In genomic region chr17:3509841-3510240, GRCm38 (mm10) we compare ENCODE assay signal across 8 mouse cellular contexts. TPM values are rescaled to one million over a fixed set of nuclear protein-coding genes. Genes with fewer than 3 reads are reported as not detected.
A peak's percentile ranks its signal among the peaks of the same experiment; 100 is the strongest.
DNase-seq lines count a peak whose midpoint lies in the region; ATAC-seq and TF ChIP-seq lines count a peak whose summit lies in the region.

No protein-coding gene starts in this region.

- TF ChIP-seq CTCF in G1E (IDR thresholded peaks at IDR 0.05; ENCODE audit: low read depth, low read length): peak; percentile 37; the same call in 1 of the 2 replicates
- peak; percentile 86 for TF ChIP-seq CTCF in bone marrow, adult 2 months (IDR thresholded peaks at IDR 0.05; ENCODE audit: control insufficient read depth, insufficient read depth, low read length)
- peak; percentile 98 for TF ChIP-seq CTCF in layer of hippocampus, adult 2 months (conservative IDR thresholded peaks at IDR 0.05)
- peak; percentile 85 for TF ChIP-seq CTCF in lung, postnatal 0 days (IDR thresholded peaks at IDR 0.05)

- H3K9me3 ChIP-seq in G1E (replicated peaks): no peaks in the 10 kb centered on the region
- no peaks in the 10 kb centered on the region for H3K9me3 ChIP-seq in embryonic facial prominence, embryonic 14.5 days (ENCODE audit: control insufficient read depth, low read length)
- no peaks in the 10 kb centered on the region for H3K9me3 ChIP-seq in lung, postnatal 0 days (ENCODE audit: low read length)

- TF ChIP-seq EP300 in lung, postnatal 0 days (IDR thresholded peaks at IDR 0.05): no peak

- H3K36me3 ChIP-seq in G1E (replicated peaks): no peaks in the 10 kb centered on the region
- peaks cover 57% of the 10 kb centered on the region for H3K36me3 ChIP-seq in embryonic facial prominence, embryonic 14.5 days (ENCODE audit: control insufficient read depth, insufficient read depth, low read length)
- H3K36me3 ChIP-seq in lung, postnatal 0 days (ENCODE audit: insufficient read depth, low read length): no peaks in the 10 kb centered on the region

- no peaks in the 10 kb centered on the region for H3K4me1 ChIP-seq in G1E (ENCODE audit: insufficient read depth, low read depth, low read length)
- H3K4me1 ChIP-seq in bone marrow, adult 2 months (ENCODE audit: control insufficient read depth, insufficient read depth, low read length): 0 out of 2 replicates have a peak, but pooled peaks cover 1% of the 10 kb centered on the region
- no peaks in the 10 kb centered on the region for H3K4me1 ChIP-seq in embryonic facial prominence, embryonic 14.5 days (ENCODE audit: control insufficient read depth, insufficient read depth, low read length)
- H3K4me1 ChIP-seq in lung, postnatal 0 days (ENCODE audit: insufficient read depth, low read depth, low read length): no peaks in the 10 kb centered on the region

- H3K27ac ChIP-seq in bone marrow, adult 2 months (ENCODE audit: control insufficient read depth, insufficient read depth, low read depth, low read length, poor library complexity): no peak overlapping the region
- H3K27ac ChIP-seq in embryonic facial prominence, embryonic 14.5 days (replicated peaks; ENCODE audit: low read depth, low read length): no peak overlapping the region
- no peak overlapping the region for H3K27ac ChIP-seq in layer of hippocampus, adult 2 months
- no peak overlapping the region for H3K27ac ChIP-seq in lung, postnatal 0 days (ENCODE audit: low read length)

- WGBS in bone marrow, adult 2 months: 27% methylated on average over 1 of the region's 1 CpGs
- 21% methylated on average over 1 of the region's 1 CpGs for WGBS in embryonic facial prominence, embryonic 14.5 days
- WGBS in lung, postnatal 0 days: 10% methylated on average over 1 of the region's 1 CpGs

- ATAC-seq in G1E (ENCODE audit: extremely low read depth, insufficient number of reproducible peaks, low FRiP score, poor library complexity, severe bottlenecking): peak; percentile 49; the same call in 1 of the 2 replicates
- no peak; the same call in 1 of the 2 replicates for ATAC-seq in embryonic facial prominence, embryonic 14.5 days (ENCODE audit: low read depth)
- peak; percentile 61; the same call in 1 of the 2 replicates for ATAC-seq in lung, postnatal 0 days

- H3K9ac ChIP-seq in embryonic facial prominence, embryonic 14.5 days (ENCODE audit: low read depth, low read length): no peak overlapping the region
- no peak overlapping the region for H3K9ac ChIP-seq in lung, postnatal 0 days (replicated peaks; ENCODE audit: low read depth)

- no peak overlapping the region for H3K4me2 ChIP-seq in embryonic facial prominence, embryonic 14.5 days (ENCODE audit: low read depth, low read length)
- H3K4me2 ChIP-seq in lung, postnatal 0 days (replicated peaks; ENCODE audit: low read depth, low read length): no peak overlapping the region

- no peak for TF ChIP-seq POLR2A in bone marrow, adult 2 months (IDR thresholded peaks at IDR 0.05; ENCODE audit: borderline replicate concordance, control insufficient read depth, low read depth, low read length)

- H3K27me3 ChIP-seq in G1E (ENCODE audit: insufficient read depth, low read length): 0 out of 2 replicates have a peak, but pooled peaks cover under 1% of the 10 kb centered on the region
- no peaks in the 10 kb centered on the region for H3K27me3 ChIP-seq in embryonic facial prominence, embryonic 14.5 days (replicated peaks; ENCODE audit: control insufficient read depth, insufficient read depth, low read length)
- H3K27me3 ChIP-seq in lung, postnatal 0 days (replicated peaks; ENCODE audit: insufficient read depth, low read length): no peaks in the 10 kb centered on the region

- no peak overlapping the region for H3K4me3 ChIP-seq in G1E (ENCODE audit: low read depth, low read length)
- H3K4me3 ChIP-seq in bone marrow, adult 2 months (replicated peaks; ENCODE audit: control insufficient read depth, low read depth, low read length): no peak overlapping the region
- no peak overlapping the region for H3K4me3 ChIP-seq in embryonic facial prominence, embryonic 14.5 days (ENCODE audit: low read depth, low read length)
- H3K4me3 ChIP-seq in layer of hippocampus, adult 2 months: no peak overlapping the region
- H3K4me3 ChIP-seq in lung, postnatal 0 days (ENCODE audit: low read depth, low read length): no peak overlapping the region

- DNase-seq in G1E (ENCODE audit: low spot score): peak; percentile 17
- peak; percentile 77 for DNase-seq in embryonic facial prominence, embryonic 14.5 days (ENCODE audit: low spot score)
- DNase-seq in heart, postnatal 4 days: peak; percentile 72
- DNase-seq in layer of hippocampus, adult 2 months (ENCODE audit: low spot score in 2 of 2): peak; percentile 63 to 74
- DNase-seq in lung, postnatal 0 days (ENCODE audit: low spot score): peak; percentile 56
- DNase-seq in ovary, postnatal 14 days (ENCODE audit: low spot score): peak; percentile 44
- peak; percentile 58 for DNase-seq in thymus, postnatal 14 days

RNA-seq across cellular contexts. Expression of gene Cldn20, which starts 22.5 kb away (rescaled TPM):
- total RNA-seq in G1E (2014; fragmentation: Nextera tagmentation) (not detected in 2 replicates), G1E (2017) (not detected in 2 replicates)
- not detected in 2 replicates for polyA plus RNA-seq in G1E (2012)
- not detected in 2 replicates for polyA plus RNA-seq in bone marrow, adult 2 months (2011; ENCODE audit: insufficient read depth, insufficient read length, low replicate concordance, missing spikeins)
- polyA plus RNA-seq in embryonic facial prominence, embryonic 14.5 days (2014; fragmentation: Nextera tagmentation; extraction: Ambion mirVana): 0.38 and 0.45 TPM in 2 replicates
- not detected for total RNA-seq in heart, postnatal 4 days (2021)
- total RNA-seq in layer of hippocampus, adult 2 months (2021): 1 to 10 TPM in 1 of 2 experiments, not detected in 1; 1.4 TPM
- not detected in 2 replicates for polyA plus RNA-seq in lung, postnatal 0 days (2015; fragmentation: Nextera tagmentation; extraction: Ambion mirVana)

RNA-seq across cellular contexts. Expression of gene Tfb1m, which starts 47.7 kb away (rescaled TPM):
- total RNA-seq in G1E (2014; fragmentation: Nextera tagmentation) (36.3 and 49.9 TPM in 2 replicates), G1E (2017) (17.0 and 22.6 TPM in 2 replicates)
- 1.8 TPM in 2 replicates for polyA plus RNA-seq in G1E (2012)
- polyA plus RNA-seq in bone marrow, adult 2 months (2011; ENCODE audit: insufficient read depth, insufficient read length, low replicate concordance, missing spikeins): 5.6 and 5.8 TPM in 2 replicates
- 16.5 and 17.0 TPM in 2 replicates for polyA plus RNA-seq in embryonic facial prominence, embryonic 14.5 days (2014; fragmentation: Nextera tagmentation; extraction: Ambion mirVana)
- total RNA-seq in heart, postnatal 4 days (2021): 1 to 10 TPM; 6.3 to 7.6 TPM
- total RNA-seq in layer of hippocampus, adult 2 months (2021): 1 to 10 TPM; 5.7 to 7.1 TPM
- polyA plus RNA-seq in lung, postnatal 0 days (2015; fragmentation: Nextera tagmentation; extraction: Ambion mirVana): 5.9 and 8.7 TPM in 2 replicates

Comparison
In these comparisons a context has a peak if more than half of its experiments do, and no peak if none do; other contexts are left out.
1. DNase-seq: peak in every context shown above with its lines; median percentile 77 in embryonic facial prominence, embryonic 14.5 days; 72 in heart, postnatal 4 days; 68 in layer of hippocampus, adult 2 months; 58 in thymus, postnatal 14 days; 56 in lung, postnatal 0 days; 44 in ovary, postnatal 14 days; 17 in G1E.
2. CTCF ChIP-seq: peak in every context shown above with its lines; median percentile 98 in layer of hippocampus, adult 2 months; 86 in bone marrow, adult 2 months; 85 in lung, postnatal 0 days; 37 in G1E.